Mouse (Mus musculus) lung, adult 2 months (tissue): Measurements from ENCODE around the gene Dph7. TPM values are rescaled to one million over a fixed set of nuclear protein-coding genes. Genes with fewer than 3 reads are reported as not detected.

Experiments
- DNase-seq: peaks from one replicate; pipeline ENCODE4 v3.0.0; 2022
- H3K4me1 ChIP-seq: fragments of 200-500 bp; 2 replicates; pipeline ENCODE4 v1.6.1; 2011; ENCODE audit warnings: low read length; ENCODE audit not compliant: control insufficient read depth, insufficient read depth
- H3K4me3 ChIP-seq: fragments of 200-500 bp; replicated peaks from 2 replicates; pipeline ENCODE3; 2011; ENCODE audit warnings: low read depth, mild to moderate bottlenecking, control low read depth, low read length; ENCODE audit errors: extremely low read depth
- CTCF ChIP-seq: fragments of 200-500 bp; IDR thresholded peaks from 2 replicates; pipeline ENCODE4 v1.5.1; 2011; ENCODE audit warnings: mild to moderate bottlenecking, low read length, control low read depth; ENCODE audit not compliant: insufficient read depth
- POLR2A ChIP-seq: fragments of 200-500 bp; IDR thresholded peaks from 2 replicates; pipeline ENCODE4 v1.6.1; 2011; ENCODE audit warnings: low read depth, mild to moderate bottlenecking, control low read depth, low read length, borderline replicate concordance; ENCODE audit errors: extremely low read depth
- WGBS: fragments of 180-500 bp; shearing (Covaris S2); methylation state at CpG from one replicate; pipeline ENCODE4 v1.1.7; 2018; 5-methylcytosine and 5-hydroxymethylcytosine counted together
- polyA plus RNA-seq: library from polyadenylated mRNA; depleted of rRNA; stranded (reverse); fragments of >200 nt; gene quantifications from 2 replicates; pipeline ENCODE4 v1.2.3, GENCODE M21; 2012; rRNA removed

Gene Dph7
- polyA plus RNA-seq, 1 experiment, result 17.6 TPM

DNA sequence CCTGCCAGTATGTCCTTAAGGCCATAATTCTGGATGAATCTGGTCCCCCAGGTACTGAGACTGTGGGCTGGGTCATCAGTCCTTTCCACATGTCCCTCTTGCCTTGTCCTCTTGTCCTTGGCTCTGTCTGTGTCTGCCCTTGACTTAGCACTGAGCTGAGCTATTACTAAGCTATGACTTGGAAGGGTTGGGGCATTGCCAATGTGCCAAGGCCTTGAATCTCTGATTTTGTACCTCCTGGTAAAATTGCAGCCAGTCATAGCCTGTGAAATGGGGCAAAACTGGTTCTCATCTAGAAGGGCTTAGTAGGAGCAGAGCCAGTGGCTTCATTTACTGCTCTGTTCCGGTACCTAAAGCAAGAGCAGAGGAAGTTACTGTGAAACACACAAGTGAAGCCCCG, 34.3 kb downstream of the Dph7 start:
- TF ChIP-seq POLR2A (no peak), CTCF (no peak)
- DNase-seq, result no peak
- no peaks in the 10 kb centered on the region for H3K4me1 ChIP-seq
- 93% methylated on average over 2 of the region's 2 CpGs for WGBS
- H3K4me3 ChIP-seq, result no peak overlapping the region

DNA sequence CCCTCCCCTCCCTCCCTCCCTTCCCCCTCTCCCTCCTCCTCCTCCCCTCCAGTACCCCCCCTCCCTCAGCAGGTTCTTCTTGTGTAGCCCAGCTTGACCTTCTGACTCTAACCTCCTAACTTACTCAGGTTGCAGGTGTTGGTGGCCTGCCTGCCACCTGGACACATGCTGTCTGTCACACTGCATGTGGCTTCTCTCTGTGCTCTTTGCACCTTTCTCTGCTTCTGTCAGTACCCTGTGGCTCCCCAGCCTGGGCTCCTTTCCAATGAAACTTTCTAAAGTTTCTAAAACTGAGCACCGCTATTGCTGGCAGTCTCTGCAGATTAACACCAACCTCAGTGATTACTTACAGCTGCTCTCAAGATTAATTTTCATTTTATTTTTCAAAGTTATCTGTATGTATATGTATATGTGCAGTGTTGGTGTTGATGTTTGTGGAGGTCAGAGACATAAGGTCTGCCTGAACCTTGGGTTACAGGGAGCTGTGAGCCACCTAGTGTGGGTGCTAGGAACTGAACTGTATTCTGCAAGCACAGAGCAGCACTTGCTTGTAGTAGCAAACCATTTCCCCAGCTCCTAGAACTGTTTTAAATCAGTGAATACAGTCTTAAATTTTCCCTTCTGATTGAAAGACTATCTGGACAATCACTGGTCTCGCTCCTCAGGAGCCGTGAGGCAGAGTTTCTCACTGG, 38.5 kb downstream of the Dph7 start:
- DNase-seq, result no peak
- TF ChIP-seq CTCF, result peak; percentile 61
- TF ChIP-seq POLR2A, result no peak
- Histone ChIP-seq H3K4me1 (no peaks in the 10 kb centered on the region), H3K4me3 (no peak overlapping the region)
- 66% methylated on average over 3 of the region's 3 CpGs for WGBS

DNA sequence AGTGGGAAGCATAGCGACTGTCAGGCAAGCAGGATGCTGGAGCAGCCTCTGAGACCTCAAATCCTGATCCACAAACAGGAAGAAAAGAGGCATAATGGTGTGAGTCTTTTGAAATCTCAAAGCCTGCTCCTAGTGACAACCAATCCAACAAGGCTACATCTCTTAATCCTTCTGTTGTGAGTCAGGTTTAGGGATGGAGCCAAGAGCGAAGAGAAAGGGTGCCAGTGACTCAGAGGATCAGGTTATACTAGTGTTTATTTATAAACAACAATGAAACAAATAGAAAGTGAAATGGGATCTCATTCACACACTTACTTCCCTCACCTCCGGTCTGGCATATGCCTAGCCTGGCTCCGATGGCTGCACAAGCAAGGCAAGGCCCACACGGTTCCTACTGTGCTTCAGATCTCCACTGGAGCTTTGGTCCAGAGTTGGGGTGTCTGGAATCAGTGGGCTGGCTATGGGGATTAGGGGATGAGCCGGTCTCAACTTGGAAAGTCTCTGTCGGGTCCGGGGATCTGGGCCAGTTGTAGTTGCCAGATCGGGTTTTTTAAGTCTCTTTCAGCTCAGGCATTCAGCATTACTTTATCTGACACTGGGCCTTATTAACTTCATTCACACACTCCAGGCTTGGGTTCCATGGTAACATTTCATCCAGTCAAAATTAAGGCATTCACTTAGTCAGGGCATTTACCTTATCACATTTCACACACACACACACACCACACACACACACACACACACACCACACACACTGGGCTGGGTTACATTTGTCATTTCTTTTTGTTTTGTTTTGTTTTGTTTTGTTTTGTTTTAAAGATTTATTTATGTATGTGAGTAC, 42.0 kb downstream of the Dph7 start:
- TF ChIP-seq POLR2A (no peak), CTCF (no peak)
- 79% methylated on average over 9 of the region's 9 CpGs for WGBS

DNA sequence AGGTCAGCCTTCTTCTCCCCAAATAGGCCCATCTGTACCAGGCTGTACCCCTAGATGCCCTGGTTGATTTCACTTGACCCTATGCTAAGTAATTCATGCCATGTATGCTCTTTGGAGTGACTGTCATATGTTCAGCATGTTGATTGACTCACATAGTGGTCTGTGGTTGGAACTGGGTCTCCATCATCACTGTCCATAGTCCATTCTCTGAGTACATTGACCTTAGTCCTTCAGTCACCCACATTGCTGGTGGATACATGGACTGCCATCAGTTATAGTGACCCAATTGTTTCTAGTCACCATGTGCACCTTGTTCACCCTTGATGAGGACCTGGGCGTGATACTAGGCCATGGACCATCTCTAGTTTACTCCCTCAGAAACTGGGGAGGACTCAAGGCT, 44.6 kb downstream of the Dph7 start:
- Histone ChIP-seq H3K4me3 (no peak overlapping the region), H3K4me1 (no peaks in the 10 kb centered on the region)
- no peak for TF ChIP-seq POLR2A
- no peak for TF ChIP-seq CTCF
- no peak for DNase-seq
- 90% methylated on average over 1 of the region's 1 CpGs for WGBS

More for the DNA sequence above, 42.0 kb downstream of the Dph7 start:
- DNase-seq, result no peak
- H3K4me1 ChIP-seq, result no peaks in the 10 kb centered on the region
- H3K4me3 ChIP-seq, result no peak overlapping the region

DNA sequence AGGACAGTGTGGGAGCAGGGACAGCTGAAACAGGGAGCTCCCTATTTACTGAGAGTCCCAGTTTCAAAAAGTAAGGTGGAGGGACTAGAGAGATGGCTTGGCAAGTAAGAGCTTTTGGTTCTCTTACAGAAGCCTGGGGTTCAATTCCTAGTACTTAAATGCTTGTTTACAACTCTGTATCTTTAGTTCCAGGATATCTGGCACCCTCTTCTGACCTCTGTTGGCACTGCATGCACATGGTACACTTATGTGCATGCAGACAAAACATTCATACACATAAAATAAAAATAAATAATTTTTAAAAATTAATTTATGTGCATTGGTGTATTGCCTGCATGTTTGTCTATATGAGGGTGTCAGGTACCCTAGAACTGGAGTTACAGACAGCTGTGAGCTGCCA, 46.0 kb downstream of the Dph7 start:
- Histone ChIP-seq H3K4me1 (no peaks in the 10 kb centered on the region), H3K4me3 (no peak overlapping the region)
- no peak for TF ChIP-seq CTCF
- no peak for TF ChIP-seq POLR2A
- DNase-seq, result no peak

Other genes starting within 250 kb of the Dph7 start
- 2.9 and 3.8 TPM in 2 replicates for gene Cacna1b, start 199.2 kb upstream of the Dph7 start, polyA plus RNA-seq
- gene Ehmt1, start 42.8 kb upstream of the Dph7 start, polyA plus RNA-seq, result 41.3 and 57.3 TPM in 2 replicates
- gene Arrdc1, start 27.1 kb upstream of the Dph7 start, polyA plus RNA-seq, result 221 and 242 TPM in 2 replicates
- 3.7 and 5.5 TPM in 2 replicates for gene Zmynd19, start 12.6 kb upstream of the Dph7 start, polyA plus RNA-seq
- gene Mrpl41, start 12.7 kb downstream of the Dph7 start, polyA plus RNA-seq, result 17.8 and 23.4 TPM in 2 replicates
- gene Pnpla7, start 13.6 kb downstream of the Dph7 start, polyA plus RNA-seq, result 17.6 and 26.9 TPM in 2 replicates
- 124 and 135 TPM in 2 replicates for gene Nsmf, start 92.0 kb downstream of the Dph7 start, polyA plus RNA-seq
- 2.0 and 2.6 TPM in 2 replicates for gene Entpd8, start 117.9 kb downstream of the Dph7 start, polyA plus RNA-seq
- 2.1 and 2.4 TPM in 2 replicates for gene Noxa1, start 132.7 kb downstream of the Dph7 start, polyA plus RNA-seq
- gene Nrarp, start 218.4 kb downstream of the Dph7 start, polyA plus RNA-seq, result 46.0 and 69.2 TPM in 2 replicates
- 52.8 and 54.9 TPM in 2 replicates for gene Tor4a, start 234.5 kb downstream of the Dph7 start, polyA plus RNA-seq
- gene Nelfb, start 249.1 kb downstream of the Dph7 start, polyA plus RNA-seq, result 58.0 and 94.5 TPM in 2 replicates